Mouse (Mus musculus): ENCODE data around the gene Slc27a5. TPM values are rescaled to one million over a fixed set of nuclear protein-coding genes. Genes with fewer than 3 reads are reported as not detected.

Slc27a5 gene
- polyA plus RNA-seq, 1 experiment = not detected

- TF ChIP-seq CTCF (IDR thresholded peaks at IDR 0.05; ENCODE audit: extremely low read depth, insufficient read length, insufficient replicate concordance, low read depth, low read length) (no peak), POLR2A (IDR thresholded peaks at IDR 0.05; ENCODE audit: low read depth, low read length) (no peak)
- peaks cover 20% of the 10 kb centered on the region for H3K36me3 ChIP-seq (ENCODE audit: control insufficient read depth, insufficient read depth, low read length)
- no peaks in the 10 kb centered on the region for H3K27me3 ChIP-seq (ENCODE audit: control insufficient read depth, insufficient read depth, low read length)
- H3K4me1 ChIP-seq (ENCODE audit: control insufficient read depth, insufficient read depth, insufficient read length, low read length) = no peaks in the 10 kb centered on the region
- H3K27ac ChIP-seq (ENCODE audit: insufficient read depth, low read depth, low read length) = no peak overlapping the region
- H3K4me3 ChIP-seq (ENCODE audit: low read depth, low read length) = no peak overlapping the region
- 84% methylated on average over 5 of the region's 5 CpGs for WGBS
Observed at GRCm38 (mm10) chr7:13003380-13003779, 5.4 kb upstream of the Slc27a5 start.

GRCm38 (mm10) chr7:13001584-13001983 lies 3.6 kb upstream of the Slc27a5 start:
- 27% methylated on average over 1 of the region's 1 CpGs for WGBS
- Histone ChIP-seq H3K36me3 (ENCODE audit: control insufficient read depth, insufficient read depth, low read length) (peaks cover 9% of the 10 kb centered on the region), H3K27me3 (ENCODE audit: control insufficient read depth, insufficient read depth, low read length) (no peaks in the 10 kb centered on the region), H3K4me3 (ENCODE audit: low read depth, low read length) (no peak overlapping the region), H3K27ac (ENCODE audit: insufficient read depth, low read depth, low read length) (no peak overlapping the region), H3K4me1 (ENCODE audit: control insufficient read depth, insufficient read depth, insufficient read length, low read length) (peaks cover 2% of the 10 kb centered on the region)
- TF ChIP-seq CTCF (IDR thresholded peaks at IDR 0.05; ENCODE audit: extremely low read depth, insufficient read length, insufficient replicate concordance, low read depth, low read length) = no peak
- no peak for TF ChIP-seq POLR2A (IDR thresholded peaks at IDR 0.05; ENCODE audit: low read depth, low read length)

GRCm38 (mm10) chr7:12998851-12999250 lies 859 bp upstream of the Slc27a5 start, which contains the start of gene Trim28:
Trim28 (plus strand) TSS chr7:12999114.
- TF ChIP-seq CTCF (IDR thresholded peaks at IDR 0.05; ENCODE audit: extremely low read depth, insufficient read length, insufficient replicate concordance, low read depth, low read length) (no peak), POLR2A (IDR thresholded peaks at IDR 0.05; ENCODE audit: low read depth, low read length) (no peak)
- H3K4me1 ChIP-seq (ENCODE audit: control insufficient read depth, insufficient read depth, insufficient read length, low read length) = peaks cover 2% of the 10 kb centered on the region
- no peak within 1 kb of the TSS for H3K27ac ChIP-seq (ENCODE audit: insufficient read depth, low read depth, low read length)
- WGBS = 82% methylated on average over 3 of the region's 3 CpGs
- H3K27me3 ChIP-seq (ENCODE audit: control insufficient read depth, insufficient read depth, low read length) = no peaks in the 10 kb centered on the region
- H3K36me3 ChIP-seq (ENCODE audit: control insufficient read depth, insufficient read depth, low read length) = no peaks in the 10 kb centered on the region
- no peak within 1 kb of the TSS for H3K4me3 ChIP-seq (ENCODE audit: low read depth, low read length)

GRCm38 (mm10) chr7:12997230-12997629 lies 762 bp downstream of the Slc27a5 start:
- H3K4me3 ChIP-seq (ENCODE audit: low read depth, low read length) = no peak overlapping the region

GRCm38 (mm10) chr7:12995862-12996261 lies 2.1 kb downstream of the Slc27a5 start:
- Histone ChIP-seq H3K4me3 (ENCODE audit: low read depth, low read length) (no peak overlapping the region), H3K27me3 (ENCODE audit: control insufficient read depth, insufficient read depth, low read length) (no peaks in the 10 kb centered on the region), H3K36me3 (ENCODE audit: control insufficient read depth, insufficient read depth, low read length) (no peaks in the 10 kb centered on the region), H3K27ac (ENCODE audit: insufficient read depth, low read depth, low read length) (no peak overlapping the region), H3K4me1 (ENCODE audit: control insufficient read depth, insufficient read depth, insufficient read length, low read length) (peaks cover 2% of the 10 kb centered on the region)
- TF ChIP-seq CTCF (IDR thresholded peaks at IDR 0.05; ENCODE audit: extremely low read depth, insufficient read length, insufficient replicate concordance, low read depth, low read length) = no peak
- no peak for TF ChIP-seq POLR2A (IDR thresholded peaks at IDR 0.05; ENCODE audit: low read depth, low read length)

More at GRCm38 (mm10) chr7:12997230-12997629, 762 bp downstream of the Slc27a5 start:
- Histone ChIP-seq H3K4me1 (ENCODE audit: control insufficient read depth, insufficient read depth, insufficient read length, low read length) (peaks cover 2% of the 10 kb centered on the region), H3K36me3 (ENCODE audit: control insufficient read depth, insufficient read depth, low read length) (no peaks in the 10 kb centered on the region), H3K27me3 (ENCODE audit: control insufficient read depth, insufficient read depth, low read length) (no peaks in the 10 kb centered on the region), H3K27ac (ENCODE audit: insufficient read depth, low read depth, low read length) (no peak overlapping the region)
- WGBS = 77% methylated on average over 5 of the region's 5 CpGs
- TF ChIP-seq CTCF (IDR thresholded peaks at IDR 0.05; ENCODE audit: extremely low read depth, insufficient read length, insufficient replicate concordance, low read depth, low read length) = no peak
- no peak for TF ChIP-seq POLR2A (IDR thresholded peaks at IDR 0.05; ENCODE audit: low read depth, low read length)

GRCm38 (mm10) chr7:12993148-12993547 lies 4.8 kb downstream of the Slc27a5 start:
- WGBS = 87% methylated on average over 10 of the region's 10 CpGs
- Histone ChIP-seq H3K27me3 (ENCODE audit: control insufficient read depth, insufficient read depth, low read length) (no peaks in the 10 kb centered on the region), H3K4me3 (ENCODE audit: low read depth, low read length) (no peak overlapping the region), H3K4me1 (ENCODE audit: control insufficient read depth, insufficient read depth, insufficient read length, low read length) (peaks cover 2% of the 10 kb centered on the region), H3K36me3 (ENCODE audit: control insufficient read depth, insufficient read depth, low read length) (no peaks in the 10 kb centered on the region), H3K27ac (ENCODE audit: insufficient read depth, low read depth, low read length) (no peak overlapping the region)
- TF ChIP-seq CTCF (IDR thresholded peaks at IDR 0.05; ENCODE audit: extremely low read depth, insufficient read length, insufficient replicate concordance, low read depth, low read length) (no peak), POLR2A (IDR thresholded peaks at IDR 0.05; ENCODE audit: low read depth, low read length) (no peak)

GRCm38 (mm10) chr7:12992222-12992621 lies 5.8 kb downstream of the Slc27a5 start:
- H3K4me1 ChIP-seq (ENCODE audit: control insufficient read depth, insufficient read depth, insufficient read length, low read length) = no peaks in the 10 kb centered on the region
- no peaks in the 10 kb centered on the region for H3K27me3 ChIP-seq (ENCODE audit: control insufficient read depth, insufficient read depth, low read length)
- H3K27ac ChIP-seq (ENCODE audit: insufficient read depth, low read depth, low read length) = no peak overlapping the region
- whole genome bisulfite sequencing = 3% methylated on average over 3 of the region's 3 CpGs
- no peak for TF ChIP-seq CTCF (IDR thresholded peaks at IDR 0.05; ENCODE audit: extremely low read depth, insufficient read length, insufficient replicate concordance, low read depth, low read length)
- no peak for TF ChIP-seq POLR2A (IDR thresholded peaks at IDR 0.05; ENCODE audit: low read depth, low read length)
- no peak overlapping the region for H3K4me3 ChIP-seq (ENCODE audit: low read depth, low read length)
- H3K36me3 ChIP-seq (ENCODE audit: control insufficient read depth, insufficient read depth, low read length) = no peaks in the 10 kb centered on the region
